Mouse (Mus musculus) heart, adult 2 months (tissue): ENCODE data around the gene Vps13c.

ENCODE experiments used
- EP300 ChIP-seq: fragments of 200-500 bp; IDR thresholded peaks from 2 replicates; pipeline ENCODE4 v1.6.1; 2011; ENCODE audit warnings: low read depth, low read length, control low read depth; ENCODE audit not compliant: insufficient read depth
- POLR2A ChIP-seq: fragments of 200-500 bp; IDR thresholded peaks from 2 replicates; pipeline ENCODE4 v1.6.1; 2011; ENCODE audit warnings: mild to moderate bottlenecking, low read depth, low read length, control low read depth; ENCODE audit not compliant: insufficient read depth

DNA sequence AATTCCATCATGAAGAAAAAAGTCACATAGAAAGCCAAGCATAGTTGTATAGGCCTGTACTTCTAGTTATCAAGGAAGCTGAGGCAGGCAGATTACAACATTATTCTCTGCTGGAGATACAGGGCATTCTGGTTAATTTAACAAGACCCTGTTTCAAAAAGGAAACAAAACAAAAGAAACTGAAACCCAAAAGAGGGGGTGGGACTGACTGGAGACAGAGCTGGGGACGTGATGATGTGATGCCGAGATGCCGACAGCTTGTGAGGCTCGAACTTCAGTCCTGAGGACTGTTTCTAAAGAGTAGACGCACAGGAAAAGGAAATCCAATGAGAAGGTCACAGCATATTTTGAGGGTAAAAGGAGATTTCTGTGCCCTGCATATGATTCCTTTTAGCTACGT, 64.2 kb downstream of the Vps13c start:
- no peak for TF ChIP-seq EP300
- TF ChIP-seq POLR2A, result no peak
